Mouse (Mus musculus) urinary bladder, postnatal 14 days (tissue): ENCODE results near the gene Olfr1418.
"Not testable (repeated sequence)": the region's sequence is repeated elsewhere in the genome, so short reads cannot be mapped to it uniquely, and the experiment has no call there.

Source experiments
- DNase-seq: peaks from one replicate; pipeline ENCODE4 v3.0.0; 2021; ENCODE audit warnings: low spot score

Olfr1418 gene

DNA sequence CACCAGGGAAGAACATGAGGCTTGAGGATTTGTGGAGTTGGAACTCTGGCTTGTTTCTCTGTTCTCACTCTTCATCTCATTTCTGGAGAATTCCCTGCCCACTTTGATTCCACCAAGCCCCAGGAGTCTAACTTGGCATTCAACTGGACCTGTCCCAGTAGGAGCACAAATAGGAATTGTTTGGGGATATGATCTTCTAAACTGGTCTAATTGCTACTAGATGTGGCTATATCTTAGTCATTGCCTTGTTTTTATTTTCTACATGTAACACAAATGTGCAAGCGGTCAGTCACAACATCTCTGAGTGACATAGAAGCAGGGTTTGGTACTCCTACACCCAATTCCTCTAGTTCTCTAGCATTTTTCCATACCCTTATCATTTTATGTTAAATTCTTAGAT is at the start of gene Olfr1418:
Olfr1418 (minus strand) TSS at position 101 of the 400 bp plus-strand sequence.
- no peak for DNase-seq

DNA sequence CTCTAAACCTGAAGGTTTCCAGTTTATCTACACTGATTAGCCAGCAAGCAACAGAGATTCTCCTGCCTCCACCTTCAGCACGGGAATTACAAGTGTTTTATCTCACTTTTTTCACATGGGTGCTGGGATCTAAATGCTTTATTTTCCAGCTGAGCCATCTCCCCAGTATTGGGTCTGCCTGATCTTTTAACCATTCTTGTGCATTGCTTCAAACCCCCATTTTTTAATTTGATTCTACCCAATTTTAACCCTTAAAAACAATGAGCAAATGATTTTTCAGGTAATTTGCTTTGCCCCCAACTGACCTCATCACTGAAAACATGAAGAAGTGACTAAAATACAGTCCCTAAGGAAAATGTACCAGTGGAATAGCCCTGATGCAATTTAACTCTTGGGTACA is 25.4 kb upstream of the Olfr1418 start, which contains the start of gene Olfr1420:
Olfr1420 (plus strand) TSS at position 301 of the 400 bp plus-strand sequence.
- no peak for DNase-seq

DNA sequence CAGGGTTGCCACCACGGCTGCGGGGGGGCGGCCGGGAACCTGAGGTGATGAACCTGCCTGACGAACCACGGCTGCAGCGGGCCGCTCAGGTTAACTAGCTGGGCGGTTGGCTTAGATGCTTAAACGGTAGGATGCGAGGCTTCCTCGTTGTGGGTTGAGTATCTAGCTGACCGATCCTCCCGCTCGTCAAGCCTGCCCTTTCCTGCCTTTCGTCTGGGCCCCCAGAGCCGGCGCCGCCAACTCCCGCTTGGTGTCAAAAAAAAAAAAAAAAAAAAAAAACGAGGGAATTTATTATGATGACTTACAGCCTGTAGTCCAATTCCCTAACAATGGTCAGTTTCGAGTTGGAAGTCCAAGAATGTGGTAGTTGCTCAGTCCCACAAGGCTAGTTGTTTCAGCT is 17.5 kb upstream of the Olfr1418 start:
- DNase-seq, result not testable (repeated sequence)

DNA sequence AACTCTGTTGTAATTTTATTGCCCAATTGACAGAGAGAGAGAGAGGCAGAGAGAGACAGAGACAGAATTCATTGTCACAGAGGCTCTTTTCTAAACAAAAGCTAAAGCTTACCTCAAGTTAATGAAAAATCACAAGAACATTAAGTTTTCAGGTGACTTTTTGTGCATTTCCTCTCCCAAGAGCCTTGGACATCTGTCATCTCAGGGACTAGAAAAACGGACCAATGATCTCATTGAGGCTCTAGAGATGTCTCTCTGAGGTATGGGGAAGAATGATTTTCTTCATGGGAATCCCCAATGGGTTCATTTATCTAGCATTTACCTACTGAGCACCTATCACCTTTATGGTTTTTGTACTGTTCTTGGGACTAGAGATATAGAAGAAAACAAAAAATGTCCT is 14.1 kb upstream of the Olfr1418 start, which contains the start of gene Olfr1419:
Olfr1419 (minus strand) TSS at position 101 of the 400 bp plus-strand sequence.
- no peak for DNase-seq

DNA sequence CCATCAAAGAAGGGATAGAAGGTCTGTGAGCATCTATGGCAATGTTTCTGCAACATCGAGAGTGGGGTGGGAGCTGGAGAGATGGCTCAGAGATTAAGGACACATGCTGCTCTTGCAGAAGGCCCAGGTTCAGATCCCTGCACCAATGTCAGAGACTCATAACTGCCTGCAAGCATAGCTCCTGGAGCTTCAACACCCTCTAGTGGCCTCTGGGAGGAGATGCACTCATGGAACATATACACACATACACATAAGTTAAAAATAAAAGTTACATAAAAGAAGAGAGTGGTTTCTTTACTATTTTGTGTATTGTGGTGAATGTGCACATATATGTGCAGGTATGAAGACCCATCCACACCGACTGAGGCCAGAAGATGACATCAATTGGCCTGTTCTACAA is 7.0 kb upstream of the Olfr1418 start:
- no peak for DNase-seq

DNA sequence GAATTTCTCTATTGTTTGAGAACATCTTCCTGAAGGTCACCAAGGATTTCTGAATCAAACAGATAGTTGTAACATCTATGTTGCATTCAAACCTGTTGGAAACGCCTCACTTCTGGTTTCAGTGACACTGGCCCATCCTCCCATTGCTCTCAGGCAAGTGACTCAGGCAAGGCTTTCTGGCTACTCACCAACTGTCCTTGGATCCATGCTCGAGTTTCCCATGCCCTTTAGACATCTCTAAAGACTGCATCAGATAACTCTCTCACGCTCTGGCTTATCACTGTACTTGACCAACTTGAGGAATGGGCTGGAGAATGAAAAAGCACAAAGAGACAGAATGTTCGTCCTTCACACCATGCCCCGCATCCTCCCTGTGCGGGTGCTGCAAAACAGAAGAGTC is 4.4 kb downstream of the Olfr1418 start:
- no peak for DNase-seq

DNA sequence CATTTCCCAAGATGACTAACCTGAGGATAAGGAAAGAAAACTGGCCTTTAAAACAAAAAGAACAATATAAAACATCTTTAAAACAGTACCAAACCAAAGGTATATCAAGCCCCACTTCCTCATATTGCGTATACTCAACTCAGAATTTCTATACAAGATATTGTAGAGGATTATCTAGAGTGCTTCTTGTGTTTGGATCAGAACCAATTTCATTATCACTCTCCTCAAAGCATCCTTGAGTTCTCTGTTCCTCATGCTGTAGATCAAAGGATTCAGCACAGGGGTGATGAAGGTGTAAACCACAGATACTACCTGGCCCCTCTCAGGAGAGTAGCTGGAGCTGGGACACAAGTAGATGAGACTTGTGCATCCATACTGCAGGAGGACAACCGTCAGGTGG is 6.0 kb downstream of the Olfr1418 start:
- DNase-seq, result no peak

DNA sequence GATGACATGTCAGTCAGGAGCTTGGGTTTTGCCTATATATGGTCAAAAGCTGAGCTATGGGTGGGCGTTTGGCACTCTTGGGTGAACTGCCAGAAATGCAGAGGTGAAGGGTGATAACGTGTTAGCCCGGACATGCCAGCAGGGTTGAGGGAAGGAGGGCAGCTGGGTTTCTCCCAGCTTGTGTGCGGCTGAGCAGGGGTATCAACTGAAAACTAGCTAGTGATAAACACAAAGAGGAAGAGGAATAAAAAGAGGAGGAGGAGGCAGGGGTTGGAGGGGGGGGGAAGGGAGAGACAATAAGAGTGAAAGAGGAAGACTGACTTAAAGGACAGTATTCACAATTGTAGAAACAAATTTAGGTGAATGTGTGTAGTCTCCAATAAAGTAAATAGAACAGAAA is 8.2 kb downstream of the Olfr1418 start:
- DNase-seq, result no peak

DNA sequence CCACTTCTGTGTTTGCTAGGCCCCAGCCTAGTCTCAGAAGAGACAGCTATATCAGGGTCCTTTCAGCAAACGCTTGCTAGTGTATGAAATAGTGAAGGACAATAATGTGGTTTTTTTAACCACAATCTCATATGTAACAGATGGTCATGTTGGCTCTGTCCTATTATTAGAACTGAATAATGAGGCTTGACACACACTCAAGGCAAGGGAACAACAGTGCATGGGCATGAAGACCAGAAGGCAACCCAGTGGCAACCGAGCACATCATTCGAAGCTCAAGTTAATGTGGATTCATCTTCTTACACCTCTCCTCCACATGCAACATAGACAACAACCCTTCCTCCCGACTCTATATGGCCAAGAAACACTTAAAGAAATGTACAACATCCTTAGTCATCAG is 14.5 kb downstream of the Olfr1418 start:
- DNase-seq, result no peak

DNA sequence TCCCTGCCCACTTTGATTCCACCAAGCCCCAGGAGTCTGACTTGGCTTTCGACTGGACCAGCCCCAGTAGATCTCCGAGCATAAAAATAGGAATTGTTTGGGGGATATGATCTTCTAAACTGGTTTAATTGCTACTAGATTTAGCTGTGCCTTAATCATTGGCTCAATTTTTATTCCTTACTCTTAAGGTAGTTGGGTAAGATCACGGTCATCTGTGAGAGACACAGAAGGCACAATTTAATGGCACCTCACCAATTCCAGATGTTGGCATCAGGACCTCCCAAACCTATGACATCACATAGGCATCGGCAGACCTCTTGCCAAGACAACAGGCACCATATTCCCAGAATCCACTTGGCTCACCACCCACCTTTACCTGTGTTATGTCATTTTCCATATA is 21.7 kb downstream of the Olfr1418 start, which contains the start of gene Olfr1417:
Olfr1417 (minus strand) TSS at position 101 of the 400 bp plus-strand sequence.
- DNase-seq, result no peak

DNA sequence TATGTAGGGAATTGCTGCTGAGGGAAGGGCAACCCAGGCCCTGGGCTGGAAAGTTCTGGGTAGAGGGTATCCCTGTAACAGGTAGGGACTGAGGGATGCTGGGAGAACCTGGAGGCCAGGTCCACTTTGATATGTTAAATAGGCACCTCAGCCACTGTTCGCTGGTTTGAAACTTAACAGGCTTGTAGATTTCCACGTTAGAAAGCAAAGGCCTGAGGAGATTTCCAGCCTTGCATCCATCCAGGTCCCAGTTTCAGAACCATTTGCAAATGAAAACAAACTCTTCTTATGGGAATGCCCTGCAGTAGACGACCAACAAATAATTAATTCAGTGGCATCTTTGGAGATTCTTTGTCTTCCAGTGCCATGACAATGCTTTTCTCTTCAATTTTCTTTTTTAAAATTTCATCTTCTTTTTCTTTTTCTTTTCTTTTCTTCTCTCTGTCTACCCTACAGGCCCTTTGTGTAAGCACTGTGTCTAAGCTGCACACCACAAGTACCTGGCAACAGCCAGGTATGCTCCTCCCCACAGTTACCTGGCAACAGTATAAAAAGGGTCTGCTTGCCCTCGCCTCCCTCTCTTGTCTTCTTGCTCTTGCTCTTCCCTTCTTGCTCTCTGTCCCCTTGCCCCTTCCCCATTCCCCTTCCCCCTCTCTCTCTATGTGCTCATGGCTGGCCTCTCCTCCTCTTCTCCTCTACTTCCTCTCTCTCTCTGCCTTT is 37.4 kb downstream of the Olfr1418 start:
- no peak for DNase-seq

DNA sequence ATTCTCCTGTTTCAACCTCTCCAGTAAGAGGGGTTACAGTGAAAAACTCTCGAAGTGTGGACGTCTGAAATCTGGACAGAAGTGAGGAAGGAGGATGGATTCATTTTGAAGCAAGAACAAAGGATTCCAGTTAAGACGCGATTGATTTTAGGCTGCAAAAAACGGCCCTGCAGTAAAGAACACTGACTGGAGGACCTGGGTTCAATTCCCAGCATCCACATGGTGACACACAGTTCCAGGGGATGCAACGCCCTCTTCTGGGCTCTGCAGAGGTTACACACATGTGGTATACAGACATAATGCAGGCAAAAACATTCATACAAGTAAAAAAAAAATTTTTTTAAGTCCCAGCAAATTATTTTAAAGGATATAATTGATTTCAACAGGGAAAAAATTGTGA is 40.7 kb downstream of the Olfr1418 start:
- no peak for DNase-seq

DNA sequence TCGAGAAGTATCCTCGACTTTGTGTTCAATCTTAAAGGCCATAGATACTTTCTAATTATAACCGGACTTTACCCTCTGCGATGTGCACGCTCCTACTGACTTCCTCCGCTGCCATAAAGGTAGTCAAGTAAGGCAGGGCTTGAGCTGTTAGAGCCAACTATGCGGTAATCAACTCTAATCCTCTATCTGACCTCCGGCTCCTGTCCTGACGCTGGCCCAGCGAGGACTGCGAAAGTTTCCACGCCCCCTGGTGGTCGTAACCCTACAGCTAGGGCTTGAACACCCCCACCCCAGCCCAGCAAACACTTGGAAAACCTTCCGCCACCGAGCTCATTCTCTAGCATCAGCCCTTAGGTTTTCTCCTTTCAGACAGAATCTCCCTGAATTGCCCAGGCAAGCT is 41.1 kb downstream of the Olfr1418 start:
- DNase-seq, result peak; percentile 85

DNA sequence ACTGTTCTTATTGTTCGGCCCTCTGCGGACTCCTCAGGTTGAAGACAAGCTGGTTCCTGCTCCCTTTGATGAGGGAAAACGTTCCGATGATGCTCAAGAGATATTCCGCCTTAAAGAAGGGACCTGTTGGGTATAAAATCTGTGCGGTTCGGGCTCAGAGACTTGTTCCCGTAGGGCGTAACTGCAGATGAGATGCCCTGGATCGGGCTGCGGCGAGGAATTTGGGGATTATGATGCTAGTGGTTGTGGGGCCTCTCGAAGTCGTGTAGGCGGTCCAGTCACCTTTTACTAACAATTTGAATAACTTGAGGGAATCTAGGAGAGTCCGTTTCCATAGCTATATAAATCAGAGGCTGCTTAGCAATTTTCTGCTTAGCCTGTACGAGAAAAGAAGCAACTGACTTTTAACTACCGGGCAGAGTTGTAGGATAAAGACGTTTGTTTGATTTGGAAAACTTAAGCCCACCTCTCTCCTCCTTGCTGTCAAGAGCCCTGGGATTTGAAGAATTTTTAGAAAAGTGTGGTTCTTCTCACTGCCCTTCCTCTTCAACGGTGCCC is 41.6 kb downstream of the Olfr1418 start, which contains the start of gene Stx3:
Stx3 (minus strand) TSS at position 261 of the 558 bp plus-strand sequence.
- no peak for DNase-seq

DNA sequence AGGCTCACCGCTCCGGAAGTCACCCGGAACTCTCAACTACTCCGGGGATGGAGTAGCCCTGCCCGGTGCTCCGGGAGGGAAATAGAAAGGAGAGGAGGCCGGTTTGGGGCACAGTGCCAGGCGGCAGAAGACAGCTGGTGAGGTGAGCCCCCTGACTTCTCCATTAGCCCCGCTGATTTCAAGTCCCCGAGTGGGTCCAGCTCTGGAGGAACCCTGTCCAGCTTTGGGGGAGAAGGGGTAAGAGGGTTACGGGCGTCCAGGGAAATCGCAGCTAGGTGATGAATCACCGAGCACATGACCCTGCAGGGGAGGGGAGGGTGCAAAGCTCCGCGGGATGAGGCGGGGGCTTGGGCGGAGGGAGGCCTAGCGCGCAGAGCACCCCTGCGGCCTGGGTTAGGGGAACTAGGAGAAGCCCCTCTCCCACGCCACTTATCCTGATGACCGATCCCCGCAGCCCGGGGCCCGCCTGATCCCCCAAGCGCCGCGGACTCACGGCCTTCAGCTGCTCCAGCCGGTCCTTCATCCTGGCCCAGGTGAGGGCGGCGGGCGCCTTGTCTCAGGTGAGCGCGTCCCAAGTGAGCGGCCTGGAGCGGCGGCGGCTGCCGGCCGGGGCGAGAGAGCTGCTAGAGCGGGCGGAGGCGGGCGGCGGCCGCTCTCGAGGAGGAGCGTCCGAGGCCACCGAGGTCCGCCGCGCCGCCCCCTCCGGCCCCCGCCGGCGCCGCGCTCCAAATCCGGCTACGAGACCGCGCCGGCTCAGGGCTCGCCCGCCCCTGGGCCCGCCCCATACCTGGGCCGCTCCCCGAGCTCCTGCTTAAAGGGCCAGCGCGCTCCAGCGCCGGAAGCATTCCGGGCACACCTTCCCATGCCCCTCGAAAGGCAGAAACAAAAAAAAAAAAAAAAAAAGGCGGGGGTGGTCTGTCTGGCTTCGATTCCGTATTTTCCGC is 42.4 kb downstream of the Olfr1418 start:
- DNase-seq, result peak; percentile 76

DNA sequence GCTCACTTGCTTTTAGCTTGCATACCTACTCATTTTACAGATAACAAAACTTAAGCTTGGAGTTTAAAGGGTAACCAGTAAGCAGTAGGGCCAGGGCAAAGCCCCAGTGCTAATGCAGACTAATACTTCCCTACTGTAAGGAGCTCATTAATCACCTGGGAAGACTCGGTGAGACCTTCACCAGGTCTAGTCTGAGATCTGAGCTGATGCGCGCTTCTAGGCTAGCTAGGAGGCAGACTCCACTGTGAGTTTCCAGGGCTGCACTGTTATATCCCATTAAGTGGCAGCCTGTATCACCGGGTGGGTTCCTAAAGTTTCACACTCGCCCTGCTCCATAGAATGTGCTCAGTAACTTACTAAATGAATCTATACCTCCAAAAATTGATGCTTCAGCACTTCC is 43.3 kb downstream of the Olfr1418 start:
- no peak for DNase-seq

DNA sequence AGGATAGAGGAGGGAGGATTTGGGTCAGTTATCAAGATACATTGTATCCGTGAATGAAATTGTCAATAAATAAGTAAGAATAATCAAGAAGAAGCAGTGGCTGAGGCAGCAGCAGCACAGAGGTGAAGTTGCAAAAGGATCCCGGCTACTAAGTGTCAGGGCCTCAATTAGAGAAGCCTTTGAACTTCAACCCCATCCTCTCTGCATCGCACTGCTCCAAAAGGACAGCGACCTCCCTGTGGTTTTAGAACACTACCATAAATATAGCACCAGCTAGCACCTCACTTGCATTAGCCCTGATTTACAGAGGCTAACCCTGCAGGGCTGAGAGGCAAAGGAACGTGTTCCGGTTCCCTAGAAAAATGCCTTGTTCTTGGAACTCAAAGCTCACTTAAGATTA is 44.2 kb downstream of the Olfr1418 start:
- DNase-seq, result no peak

DNA sequence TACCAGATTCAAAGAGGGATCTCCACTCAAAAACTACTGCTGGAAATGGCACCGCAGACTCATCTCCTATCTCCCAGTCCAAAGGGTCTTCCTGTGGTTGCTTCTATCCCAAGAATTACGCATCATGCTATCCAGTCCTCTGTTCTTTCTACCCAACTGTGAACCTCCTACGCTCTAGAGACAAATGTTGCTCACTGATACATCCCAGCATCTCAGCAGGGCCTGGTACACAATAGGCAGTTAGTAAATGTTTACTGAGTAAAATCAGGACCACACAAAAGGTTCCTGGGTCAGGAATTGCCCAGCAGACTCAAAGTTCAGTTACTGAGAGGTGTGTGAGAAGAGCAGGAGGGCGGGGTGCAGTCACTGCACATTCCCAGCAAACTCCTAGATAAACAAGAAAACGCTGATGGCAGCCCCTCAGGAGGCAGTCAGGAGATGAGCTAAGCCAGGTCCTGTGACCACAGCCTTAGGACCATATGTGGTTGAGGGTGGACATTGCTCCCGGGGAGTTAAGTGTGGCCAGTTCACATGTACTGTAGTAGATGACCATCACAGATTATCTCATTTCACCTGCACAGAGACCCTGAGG is 46.0 kb downstream of the Olfr1418 start:
- no peak for DNase-seq

DNA sequence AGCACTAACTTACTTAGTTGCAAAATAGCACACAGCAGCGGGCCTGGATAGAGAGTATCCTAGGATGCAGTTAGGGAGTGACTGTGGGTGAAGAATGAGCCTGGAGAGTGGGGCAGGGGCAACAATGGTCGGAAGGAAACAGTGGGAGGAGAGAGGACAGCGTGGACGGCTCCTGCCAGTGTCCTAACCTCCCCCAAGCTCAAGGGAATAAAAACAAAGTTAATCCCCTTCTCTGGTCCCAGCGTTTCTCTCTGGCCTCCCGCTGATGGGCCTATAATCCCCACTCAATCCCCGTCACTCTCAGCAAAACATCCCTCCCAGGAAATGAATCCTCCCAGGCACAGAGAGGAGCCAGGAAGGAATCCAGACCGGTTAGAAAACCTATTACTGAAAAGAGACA is 47.2 kb downstream of the Olfr1418 start:
- no peak for DNase-seq

DNA sequence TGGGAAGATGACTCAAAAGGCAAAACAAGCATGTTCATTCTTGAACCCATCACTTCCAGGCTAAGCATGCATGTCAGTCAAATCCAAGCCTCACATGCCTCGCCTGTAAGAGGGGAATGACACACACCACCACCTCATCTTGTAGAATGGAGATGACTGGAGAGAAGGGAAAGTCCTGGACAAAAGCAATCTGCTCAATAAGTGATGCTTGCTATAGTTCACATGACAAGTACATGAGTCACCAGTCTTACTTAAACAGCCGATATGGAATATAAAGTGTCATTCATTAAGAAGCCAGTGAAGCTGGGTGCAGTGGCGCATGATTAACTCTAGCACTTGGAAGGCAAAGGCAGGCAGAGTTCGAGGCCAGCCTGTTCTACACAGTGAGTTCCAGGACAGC is 47.7 kb downstream of the Olfr1418 start:
- no peak for DNase-seq

DNA sequence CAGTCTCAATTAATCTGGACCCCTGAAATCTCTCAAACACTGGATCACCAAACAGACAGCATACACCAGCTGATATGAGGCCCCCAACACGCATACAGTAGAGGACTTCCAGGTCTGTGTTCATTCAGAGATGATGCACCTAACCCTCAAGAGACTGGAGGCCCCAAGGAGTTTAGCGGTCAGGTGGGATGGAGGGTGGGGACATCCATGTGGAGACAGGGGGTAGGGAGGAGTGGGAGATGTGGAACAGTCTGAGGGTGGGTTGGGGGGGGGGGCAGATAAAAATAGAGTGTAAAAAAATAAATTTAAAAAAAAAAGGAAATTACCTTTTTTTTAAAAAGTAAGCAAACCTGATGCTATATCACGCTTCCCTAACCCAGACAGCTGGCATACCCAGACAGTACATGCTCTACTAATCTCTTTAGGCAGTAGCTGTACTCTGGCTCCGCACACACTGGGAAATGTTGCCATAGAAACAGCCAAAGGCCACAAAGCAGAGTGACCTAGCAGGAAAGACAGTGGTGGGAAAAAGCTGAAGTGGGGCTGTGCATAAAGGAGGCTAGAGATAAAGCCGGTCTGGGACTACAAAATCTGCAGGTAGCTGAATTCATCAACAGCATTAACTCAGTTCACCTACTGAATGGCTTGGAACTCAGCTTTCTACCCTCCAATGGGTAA is 49.0 kb downstream of the Olfr1418 start:
- no peak for DNase-seq

DNA sequence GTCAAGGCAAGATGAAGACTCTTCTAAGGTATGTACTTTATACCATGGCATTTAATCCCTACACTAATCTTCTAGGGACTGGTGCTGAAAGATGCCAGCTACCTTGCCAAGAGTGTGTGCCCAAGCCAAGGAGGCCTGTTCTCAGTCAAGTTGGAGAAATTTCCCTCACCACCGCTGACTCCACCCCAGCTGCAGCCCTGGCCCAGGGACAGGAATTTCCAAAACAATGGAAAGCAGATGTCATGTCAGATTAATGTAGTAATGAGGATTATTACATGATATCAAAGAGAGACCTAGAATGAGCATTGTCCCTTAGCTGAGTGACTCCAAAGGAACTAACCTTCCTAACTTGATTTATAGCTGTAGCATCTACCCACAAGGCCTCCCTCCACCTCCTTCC is 50.0 kb downstream of the Olfr1418 start:
- no peak for DNase-seq
